Mouse (Mus musculus) cerebellum, adult 18-20 months (tissue): Measurements from ENCODE around the gene Lamc1.
"Not testable (repeated sequence)": the region's sequence is repeated elsewhere in the genome, so short reads cannot be mapped to it uniquely, and the experiment has no call there.

Experiments
- DNase-seq, 2 experiments: peaks; one replicate each; pipeline ENCODE4 v3.0.0; 2021

The Lamc1 gene

GRCm38 (mm10) chr1:153331206-153331605 lies 1.4 kb downstream of the Lamc1 start:
- no peak for DNase-seq

- DNase-seq: no peak
Observed at GRCm38 (mm10) chr1:153329306-153329705, 3.3 kb downstream of the Lamc1 start.

- no peak for DNase-seq
Observed at GRCm38 (mm10) chr1:153327063-153327462, 5.5 kb downstream of the Lamc1 start.

GRCm38 (mm10) chr1:153326226-153326625 lies 6.4 kb downstream of the Lamc1 start:
- DNase-seq: no peak

- DNase-seq: no peak
Observed at GRCm38 (mm10) chr1:153321404-153321803, 11.2 kb downstream of the Lamc1 start.

- DNase-seq: no peak
Observed at GRCm38 (mm10) chr1:153320554-153321147, 11.9 kb downstream of the Lamc1 start.

- no peak for DNase-seq
Observed at GRCm38 (mm10) chr1:153320121-153320520, 12.5 kb downstream of the Lamc1 start.

GRCm38 (mm10) chr1:153318741-153319140 lies 13.8 kb downstream of the Lamc1 start:
- DNase-seq: no peak

GRCm38 (mm10) chr1:153318287-153318686 lies 14.3 kb downstream of the Lamc1 start:
- DNase-seq: no peak

GRCm38 (mm10) chr1:153317486-153318260 lies 14.9 kb downstream of the Lamc1 start:
- DNase-seq: no peak

- DNase-seq: no peak
Observed at GRCm38 (mm10) chr1:153316956-153317355, 15.6 kb downstream of the Lamc1 start.

- no peak for DNase-seq
Observed at GRCm38 (mm10) chr1:153316286-153316685, 16.3 kb downstream of the Lamc1 start.

GRCm38 (mm10) chr1:153315121-153315520 lies 17.5 kb downstream of the Lamc1 start:
- DNase-seq: no peak

GRCm38 (mm10) chr1:153312992-153313391 lies 19.6 kb downstream of the Lamc1 start:
- DNase-seq: no peak

GRCm38 (mm10) chr1:153310190-153310589 lies 22.4 kb downstream of the Lamc1 start:
- no peak for DNase-seq

- no peak for DNase-seq
Observed at GRCm38 (mm10) chr1:153309310-153309709, 23.3 kb downstream of the Lamc1 start.

- DNase-seq: no peak
Observed at GRCm38 (mm10) chr1:153308915-153309296, 23.7 kb downstream of the Lamc1 start.

GRCm38 (mm10) chr1:153308179-153308914 lies 24.2 kb downstream of the Lamc1 start:
- peak; percentile 16 to 20 for DNase-seq

GRCm38 (mm10) chr1:153307509-153308178 lies 24.9 kb downstream of the Lamc1 start:
- DNase-seq: no peak

- DNase-seq: not testable (repeated sequence)
Observed at GRCm38 (mm10) chr1:153305728-153306127, 26.9 kb downstream of the Lamc1 start.

GRCm38 (mm10) chr1:153305249-153305648 lies 27.3 kb downstream of the Lamc1 start:
- DNase-seq: not testable (repeated sequence)

- not testable (repeated sequence) for DNase-seq
Observed at GRCm38 (mm10) chr1:153299436-153299835, 33.1 kb downstream of the Lamc1 start.

- not testable (repeated sequence) for DNase-seq
Observed at GRCm38 (mm10) chr1:153297774-153298363, 34.7 kb downstream of the Lamc1 start.
